Mouse (Mus musculus): ENCODE measurements around the gene Inpp5f. TPM values are rescaled to one million over a fixed set of nuclear protein-coding genes. Genes with fewer than 3 reads are reported as not detected.
A peak's percentile ranks its signal among the peaks of the same experiment; 100 is the strongest.

The Inpp5f gene
- total and polyA plus RNA-seq, 3 experiments = 7.6 to 44.0 (median 23.8) TPM

DNA sequence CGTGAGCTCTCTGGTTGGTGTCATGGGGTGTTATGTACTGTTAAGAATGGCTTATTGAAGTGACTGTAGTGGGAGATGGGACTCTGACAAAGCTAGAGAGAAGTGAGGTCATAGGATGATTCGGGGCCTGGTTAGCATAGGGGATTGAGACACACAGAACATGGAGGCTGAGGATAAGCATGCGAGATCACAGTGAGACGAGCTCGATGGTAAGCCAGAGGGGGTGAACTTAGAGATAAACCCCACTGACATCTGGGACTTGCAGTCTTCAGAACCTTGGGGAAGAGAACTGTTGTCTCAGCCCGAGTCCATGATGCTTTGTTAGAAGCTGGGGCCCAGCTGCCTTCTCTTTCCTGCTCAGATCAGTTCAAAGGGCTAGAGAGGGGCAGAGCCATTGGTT is 30.8 kb upstream of the Inpp5f start:
- Histone ChIP-seq H3K9me3 (replicated peaks) (no peaks in the 10 kb centered on the region), H3K36me3 (replicated peaks) (no peaks in the 10 kb centered on the region), H3K4me1 (ENCODE audit: insufficient read depth, low read depth, low read length) (peaks cover 73% of the 10 kb centered on the region), H3K27me3 (ENCODE audit: insufficient read depth, low read length) (no peaks in the 10 kb centered on the region), H3K4me3 (ENCODE audit: low read depth, low read length) (no peak overlapping the region; the same call in 1 of the 2 replicates)
- DNase-seq (ENCODE audit: low spot score) = no peak
- no peak for ATAC-seq (ENCODE audit: extremely low read depth, insufficient number of reproducible peaks, low FRiP score, poor library complexity, severe bottlenecking)
- TF ChIP-seq CTCF (IDR thresholded peaks at IDR 0.05; ENCODE audit: low read depth, low read length) (no peak), GATA2 (IDR thresholded peaks at IDR 0.05; ENCODE audit: borderline replicate concordance, low read depth, low read length) (no peak), TAL1 (conservative IDR thresholded peaks at IDR 0.05; ENCODE audit: low read depth, low read length) (no peak), POLR2AphosphoS5 (IDR thresholded peaks at IDR 0.05; ENCODE audit: insufficient replicate concordance, low read depth, low read length) (no peak), GATA1 (IDR thresholded peaks at IDR 0.05; ENCODE audit: borderline replicate concordance, low read length) (no peak)

DNA sequence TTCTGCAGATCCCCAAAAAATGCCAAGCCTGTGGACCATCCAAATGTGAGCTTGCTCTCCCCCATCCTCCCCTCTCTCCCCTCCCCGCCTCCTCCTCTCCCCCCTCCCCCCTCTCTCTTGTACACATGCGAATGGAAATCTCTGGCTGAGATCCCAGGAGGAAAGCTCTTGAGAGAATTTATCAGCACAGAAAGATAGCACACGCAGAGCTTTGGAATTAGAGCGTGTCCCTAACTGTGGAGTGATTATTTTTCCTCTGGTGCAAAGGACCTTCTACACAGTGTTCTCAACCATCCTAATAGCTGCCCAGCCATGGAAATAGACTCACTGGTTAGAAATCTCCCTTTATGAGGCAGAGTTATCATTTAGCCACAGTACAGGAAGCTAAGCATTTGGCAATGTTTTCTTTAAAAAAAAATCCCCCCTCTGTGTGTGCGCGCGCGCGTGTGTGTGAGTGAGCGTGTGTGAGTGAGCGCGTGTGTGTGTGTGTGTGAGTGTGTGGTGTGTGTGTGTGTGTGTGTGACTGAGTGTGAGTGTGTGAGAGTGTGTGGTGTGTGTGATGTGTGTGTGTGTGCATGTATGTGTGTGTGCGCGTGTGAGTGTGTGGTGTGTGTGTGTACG is 29.2 kb upstream of the Inpp5f start:
- no peak for DNase-seq (ENCODE audit: low spot score)
- H3K4me3 ChIP-seq (ENCODE audit: low read depth, low read length) = no peak overlapping the region

GRCm38 (mm10) chr7:128583213-128583948 is 27.7 kb upstream of the Inpp5f start:
- Histone ChIP-seq H3K27me3 (ENCODE audit: insufficient read depth, low read length) (no peaks in the 10 kb centered on the region), H3K9me3 (replicated peaks) (no peaks in the 10 kb centered on the region), H3K4me3 (ENCODE audit: low read depth, low read length) (no peak overlapping the region), H3K4me1 (ENCODE audit: insufficient read depth, low read depth, low read length) (peaks cover 79% of the 10 kb centered on the region), H3K36me3 (replicated peaks) (no peaks in the 10 kb centered on the region)
- DNase-seq (ENCODE audit: low spot score) (no peak), ATAC-seq (ENCODE audit: extremely low read depth, insufficient number of reproducible peaks, low FRiP score, poor library complexity, severe bottlenecking) (no peak)
- TF ChIP-seq TAL1 (conservative IDR thresholded peaks at IDR 0.05; ENCODE audit: low read depth, low read length) (no peak), CTCF (IDR thresholded peaks at IDR 0.05; ENCODE audit: low read depth, low read length) (no peak), POLR2AphosphoS5 (IDR thresholded peaks at IDR 0.05; ENCODE audit: insufficient replicate concordance, low read depth, low read length) (no peak), GATA1 (IDR thresholded peaks at IDR 0.05; ENCODE audit: borderline replicate concordance, low read length) (no peak), GATA2 (IDR thresholded peaks at IDR 0.05; ENCODE audit: borderline replicate concordance, low read depth, low read length) (no peak)

More for the DNA sequence above, 29.2 kb upstream of the Inpp5f start:
- Histone ChIP-seq H3K27me3 (ENCODE audit: insufficient read depth, low read length) (no peaks in the 10 kb centered on the region), H3K9me3 (replicated peaks) (no peaks in the 10 kb centered on the region), H3K4me1 (ENCODE audit: insufficient read depth, low read depth, low read length) (peaks cover 79% of the 10 kb centered on the region), H3K36me3 (replicated peaks) (no peaks in the 10 kb centered on the region)
- TF ChIP-seq CTCF (IDR thresholded peaks at IDR 0.05; ENCODE audit: low read depth, low read length) (no peak), TAL1 (conservative IDR thresholded peaks at IDR 0.05; ENCODE audit: low read depth, low read length) (no peak)
- ATAC-seq (ENCODE audit: extremely low read depth, insufficient number of reproducible peaks, low FRiP score, poor library complexity, severe bottlenecking) = no peak

DNA sequence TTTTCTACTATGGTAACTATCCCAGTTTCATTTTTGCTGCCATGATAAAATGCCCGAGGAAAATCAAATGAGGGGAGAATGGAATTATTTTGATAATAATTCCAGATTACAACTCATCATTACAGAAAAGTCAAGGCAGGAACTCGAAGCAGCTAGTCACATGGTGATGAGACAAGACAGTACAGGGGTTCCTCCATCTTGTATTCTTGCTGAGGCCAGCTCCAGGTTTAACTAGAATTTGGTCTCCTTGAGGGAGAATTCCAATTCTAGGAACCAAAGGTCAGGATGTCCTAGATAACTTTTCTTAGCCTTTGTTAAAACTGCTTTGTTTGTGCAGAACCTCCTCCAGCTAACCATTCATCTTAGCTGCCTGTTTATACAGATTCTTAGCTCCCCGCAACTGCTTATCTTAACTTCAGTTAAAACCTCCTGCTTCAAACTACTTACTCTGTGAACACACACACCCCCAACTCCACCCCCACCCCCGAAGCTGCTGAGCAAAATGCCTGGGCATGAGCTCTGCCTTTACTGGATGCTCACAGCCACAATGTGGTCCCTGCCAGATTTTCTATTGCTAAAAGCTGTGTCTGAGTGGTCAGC is 23.7 kb upstream of the Inpp5f start:
- ATAC-seq (ENCODE audit: extremely low read depth, insufficient number of reproducible peaks, low FRiP score, poor library complexity, severe bottlenecking) = peak; percentile 73
- no peaks in the 10 kb centered on the region for H3K27me3 ChIP-seq (ENCODE audit: insufficient read depth, low read length)
- DNase-seq (ENCODE audit: low spot score) = no peak
- H3K9me3 ChIP-seq (replicated peaks) = no peaks in the 10 kb centered on the region
- TF ChIP-seq CTCF (IDR thresholded peaks at IDR 0.05; ENCODE audit: low read depth, low read length) (no peak), TAL1 (conservative IDR thresholded peaks at IDR 0.05; ENCODE audit: low read depth, low read length) (peak; percentile 43)
- no peaks in the 10 kb centered on the region for H3K36me3 ChIP-seq (replicated peaks)
- peaks cover 75% of the 10 kb centered on the region for H3K4me1 ChIP-seq (ENCODE audit: insufficient read depth, low read depth, low read length)
- H3K4me3 ChIP-seq (ENCODE audit: low read depth, low read length) = peak overlapping the region; percentile 30; the same call in 1 of the 2 replicates

- H3K9me3 ChIP-seq (replicated peaks) = peaks cover 3% of the 10 kb centered on the region; the same call in 1 of the 2 replicates
- DNase-seq (ENCODE audit: low spot score) (no peak), ATAC-seq (ENCODE audit: extremely low read depth, insufficient number of reproducible peaks, low FRiP score, poor library complexity, severe bottlenecking) (peak; percentile 64)
- peaks cover 56% of the 10 kb centered on the region for H3K4me1 ChIP-seq (ENCODE audit: insufficient read depth, low read depth, low read length)
- H3K36me3 ChIP-seq (replicated peaks) = no peaks in the 10 kb centered on the region
- peak overlapping the region; percentile 45; the same call in 1 of the 2 replicates for H3K4me3 ChIP-seq (ENCODE audit: low read depth, low read length)
- TF ChIP-seq GATA2 (IDR thresholded peaks at IDR 0.05; ENCODE audit: borderline replicate concordance, low read depth, low read length) (no peak), CTCF (IDR thresholded peaks at IDR 0.05; ENCODE audit: low read depth, low read length) (no peak), POLR2AphosphoS5 (IDR thresholded peaks at IDR 0.05; ENCODE audit: insufficient replicate concordance, low read depth, low read length) (no peak), TAL1 (conservative IDR thresholded peaks at IDR 0.05; ENCODE audit: low read depth, low read length) (no peak; the same call in 1 of the 2 replicates), GATA1 (IDR thresholded peaks at IDR 0.05; ENCODE audit: borderline replicate concordance, low read length) (no peak)
- no peaks in the 10 kb centered on the region for H3K27me3 ChIP-seq (ENCODE audit: insufficient read depth, low read length)
These were observed 19.6 kb upstream of the Inpp5f start for GRCm38 (mm10) chr7:128591345-128592084.

Data from G1E (cell line).